Mouse (Mus musculus): ENCODE results near the gene Clic5. TPM values are rescaled to one million over a fixed set of nuclear protein-coding genes. Genes with fewer than 3 reads are reported as not detected.

Gene Clic5
- polyA plus RNA-seq, 1 experiment from 2014 or later: 15.3 TPM

- H3K9ac ChIP-seq (ENCODE audit: low read length): no peak overlapping the region
- H3K4me3 ChIP-seq (ENCODE audit: control insufficient read depth in 1 of 2, insufficient read depth in 1 of 2, low read depth in 1 of 2, low read length in 2 of 2): peak overlapping the region; percentile 18 to 21; a peak in 3 of 4 replicates
- no peaks in the 10 kb centered on the region for H3K36me3 ChIP-seq (ENCODE audit: control insufficient read depth, insufficient read depth, low read length)
- peaks cover 14 to 15% of the 10 kb centered on the region in 2 experiments for H3K4me1 ChIP-seq (ENCODE audit: control insufficient read depth in 2 of 2, insufficient read depth in 2 of 2, low read length in 2 of 2)
- no peaks in the 10 kb centered on the region for H3K9me3 ChIP-seq (ENCODE audit: control insufficient read depth, low read length)
- peak overlapping the region; percentile 59 for H3K4me2 ChIP-seq (ENCODE audit: low read length)
- H3K27me3 ChIP-seq (ENCODE audit: control insufficient read depth, insufficient read depth, low read length): peaks cover 11% of the 10 kb centered on the region
- peak overlapping the region; percentile 69 to 73 for H3K27ac ChIP-seq (replicated peaks in 1 of 2; ENCODE audit: control insufficient read depth in 1 of 2, insufficient read depth in 1 of 2, low read depth in 2 of 2, low read length in 2 of 2)
- WGBS: 5% methylated on average over 4 of the region's 4 CpGs
- ATAC-seq (ENCODE audit: insufficient number of reproducible peaks, insufficient read depth, low FRiP score, low read depth): peak; percentile 89
Measured at GRCm38 (mm10) chr17:44300723-44301122, 112.3 kb downstream of the Clic5 start.

GRCm38 (mm10) chr17:44301224-44301811 lies 112.9 kb downstream of the Clic5 start:
- Histone ChIP-seq H3K27ac (replicated peaks in 1 of 2; ENCODE audit: control insufficient read depth in 1 of 2, insufficient read depth in 1 of 2, low read depth in 2 of 2, low read length in 2 of 2) (peak overlapping the region; percentile 69 to 73), H3K4me3 (ENCODE audit: control insufficient read depth in 1 of 2, insufficient read depth in 1 of 2, low read depth in 1 of 2, low read length in 2 of 2) (peak overlapping the region; percentile 18 to 21; a peak in 3 of 4 replicates), H3K9me3 (ENCODE audit: control insufficient read depth, low read length) (no peaks in the 10 kb centered on the region), H3K36me3 (ENCODE audit: control insufficient read depth, insufficient read depth, low read length) (no peaks in the 10 kb centered on the region), H3K9ac (ENCODE audit: low read length) (no peak overlapping the region), H3K4me2 (ENCODE audit: low read length) (peak overlapping the region; percentile 59), H3K4me1 (ENCODE audit: control insufficient read depth in 2 of 2, insufficient read depth in 2 of 2, low read length in 2 of 2) (peaks cover 14 to 15% of the 10 kb centered on the region in 2 experiments), H3K27me3 (ENCODE audit: control insufficient read depth, insufficient read depth, low read length) (peaks cover 11% of the 10 kb centered on the region)
- 39% methylated on average over 17 of the region's 17 CpGs for WGBS
- ATAC-seq (ENCODE audit: insufficient number of reproducible peaks, insufficient read depth, low FRiP score, low read depth): 0 out of 2 replicates have a peak, but pooled peaks have one; percentile 24

- Histone ChIP-seq H3K36me3 (ENCODE audit: control insufficient read depth, insufficient read depth, low read length) (no peaks in the 10 kb centered on the region), H3K4me3 (ENCODE audit: control insufficient read depth in 1 of 2, insufficient read depth in 1 of 2, low read depth in 1 of 2, low read length in 2 of 2) (no peak overlapping the region), H3K27ac (replicated peaks in 1 of 2; ENCODE audit: control insufficient read depth in 1 of 2, insufficient read depth in 1 of 2, low read depth in 2 of 2, low read length in 2 of 2) (no peak overlapping the region), H3K27me3 (ENCODE audit: control insufficient read depth, insufficient read depth, low read length) (peaks cover 7% of the 10 kb centered on the region), H3K9ac (ENCODE audit: low read length) (no peak overlapping the region), H3K4me1 (ENCODE audit: control insufficient read depth in 2 of 2, insufficient read depth in 2 of 2, low read length in 2 of 2) (peaks cover 14 to 17% of the 10 kb centered on the region in 2 experiments), H3K9me3 (ENCODE audit: control insufficient read depth, low read length) (no peaks in the 10 kb centered on the region), H3K4me2 (ENCODE audit: low read length) (no peak overlapping the region)
- no peak for ATAC-seq (ENCODE audit: insufficient number of reproducible peaks, insufficient read depth, low FRiP score, low read depth)
- WGBS: 96% methylated on average over 1 of the region's 1 CpGs
Measured at GRCm38 (mm10) chr17:44304076-44304475, 115.7 kb downstream of the Clic5 start.

GRCm38 (mm10) chr17:44309914-44310622 lies 121.7 kb downstream of the Clic5 start:
- 77% methylated on average over 10 of the region's 10 CpGs for WGBS
- ATAC-seq (ENCODE audit: insufficient number of reproducible peaks, insufficient read depth, low FRiP score, low read depth): no peak
- no peak overlapping the region for H3K4me2 ChIP-seq (ENCODE audit: low read length)
- no peak overlapping the region for H3K9ac ChIP-seq (ENCODE audit: low read length)
- H3K36me3 ChIP-seq (ENCODE audit: control insufficient read depth, insufficient read depth, low read length): no peaks in the 10 kb centered on the region
- no peak overlapping the region for H3K4me3 ChIP-seq (ENCODE audit: control insufficient read depth in 1 of 2, insufficient read depth in 1 of 2, low read depth in 1 of 2, low read length in 2 of 2)
- H3K27me3 ChIP-seq (ENCODE audit: control insufficient read depth, insufficient read depth, low read length): peaks cover 4% of the 10 kb centered on the region; the same call in 1 of the 2 replicates
- no peaks in the 10 kb centered on the region for H3K9me3 ChIP-seq (ENCODE audit: control insufficient read depth, low read length)
- no peak overlapping the region for H3K27ac ChIP-seq (replicated peaks in 1 of 2; ENCODE audit: control insufficient read depth in 1 of 2, insufficient read depth in 1 of 2, low read depth in 2 of 2, low read length in 2 of 2)
- peaks cover 0 to 3% of the 10 kb centered on the region in 2 experiments; a peak in 2 of 4 replicates for H3K4me1 ChIP-seq (ENCODE audit: control insufficient read depth in 2 of 2, insufficient read depth in 2 of 2, low read length in 2 of 2)

GRCm38 (mm10) chr17:44325314-44325713 lies 136.9 kb downstream of the Clic5 start:
- Histone ChIP-seq H3K4me3 (ENCODE audit: control insufficient read depth in 1 of 2, insufficient read depth in 1 of 2, low read depth in 1 of 2, low read length in 2 of 2) (no peak overlapping the region), H3K27me3 (ENCODE audit: control insufficient read depth, insufficient read depth, low read length) (no peaks in the 10 kb centered on the region), H3K9ac (ENCODE audit: low read length) (no peak overlapping the region), H3K27ac (replicated peaks in 1 of 2; ENCODE audit: control insufficient read depth in 1 of 2, insufficient read depth in 1 of 2, low read depth in 2 of 2, low read length in 2 of 2) (no peak overlapping the region), H3K4me1 (ENCODE audit: control insufficient read depth in 2 of 2, insufficient read depth in 2 of 2, low read length in 2 of 2) (no peaks in the 10 kb centered on the region), H3K4me2 (ENCODE audit: low read length) (no peak overlapping the region), H3K9me3 (ENCODE audit: control insufficient read depth, low read length) (no peaks in the 10 kb centered on the region), H3K36me3 (ENCODE audit: control insufficient read depth, insufficient read depth, low read length) (no peaks in the 10 kb centered on the region)
- 78% methylated on average over 10 of the region's 10 CpGs for WGBS
- ATAC-seq (ENCODE audit: insufficient number of reproducible peaks, insufficient read depth, low FRiP score, low read depth): no peak

- Histone ChIP-seq H3K9ac (ENCODE audit: low read length) (no peak overlapping the region), H3K4me3 (ENCODE audit: control insufficient read depth in 1 of 2, insufficient read depth in 1 of 2, low read depth in 1 of 2, low read length in 2 of 2) (no peak overlapping the region), H3K36me3 (ENCODE audit: control insufficient read depth, insufficient read depth, low read length) (no peaks in the 10 kb centered on the region), H3K27ac (replicated peaks in 1 of 2; ENCODE audit: control insufficient read depth in 1 of 2, insufficient read depth in 1 of 2, low read depth in 2 of 2, low read length in 2 of 2) (no peak overlapping the region), H3K27me3 (ENCODE audit: control insufficient read depth, insufficient read depth, low read length) (no peaks in the 10 kb centered on the region), H3K4me2 (ENCODE audit: low read length) (no peak overlapping the region), H3K9me3 (ENCODE audit: control insufficient read depth, low read length) (no peaks in the 10 kb centered on the region), H3K4me1 (ENCODE audit: control insufficient read depth in 2 of 2, insufficient read depth in 2 of 2, low read length in 2 of 2) (no peaks in the 10 kb centered on the region)
- ATAC-seq (ENCODE audit: insufficient number of reproducible peaks, insufficient read depth, low FRiP score, low read depth): no peak
- WGBS: 77% methylated on average over 10 of the region's 10 CpGs
Measured at GRCm38 (mm10) chr17:44327279-44328146, 139.1 kb downstream of the Clic5 start.

- no peaks in the 10 kb centered on the region for H3K27me3 ChIP-seq (ENCODE audit: control insufficient read depth, insufficient read depth, low read length)
- H3K9ac ChIP-seq (ENCODE audit: low read length): no peak overlapping the region
- H3K4me3 ChIP-seq (ENCODE audit: control insufficient read depth in 1 of 2, insufficient read depth in 1 of 2, low read depth in 1 of 2, low read length in 2 of 2): no peak overlapping the region
- H3K36me3 ChIP-seq (ENCODE audit: control insufficient read depth, insufficient read depth, low read length): no peaks in the 10 kb centered on the region
- ATAC-seq (ENCODE audit: insufficient number of reproducible peaks, insufficient read depth, low FRiP score, low read depth): no peak
- no peak overlapping the region for H3K4me2 ChIP-seq (ENCODE audit: low read length)
- no peaks in the 10 kb centered on the region for H3K9me3 ChIP-seq (ENCODE audit: control insufficient read depth, low read length)
- no peak overlapping the region for H3K27ac ChIP-seq (replicated peaks in 1 of 2; ENCODE audit: control insufficient read depth in 1 of 2, insufficient read depth in 1 of 2, low read depth in 2 of 2, low read length in 2 of 2)
- 79% methylated on average over 5 of the region's 5 CpGs for WGBS
- H3K4me1 ChIP-seq (ENCODE audit: control insufficient read depth in 2 of 2, insufficient read depth in 2 of 2, low read length in 2 of 2): no peaks in the 10 kb centered on the region
Measured at GRCm38 (mm10) chr17:44328147-44328482, 139.7 kb downstream of the Clic5 start.
